Mouse (Mus musculus) adrenal gland, postnatal 10 days (tissue): Measurements from ENCODE around the gene Olfr1270. TPM values are rescaled to one million over a fixed set of nuclear protein-coding genes. Genes with fewer than 3 reads are reported as not detected.
"Not testable (repeated sequence)": the region's sequence is repeated elsewhere in the genome, so short reads cannot be mapped to it uniquely, and the experiment has no call there.

Experiments used
- DNase-seq: peaks from one replicate; pipeline ENCODE4 v3.0.0; 2021; ENCODE audit warnings: mixed read lengths
- long read RNA-seq, 2 experiments: library from polyadenylated mRNA; stranded (forward); transcript quantifications; one replicate each; pipeline ENCODE4 v2.0.0; 2021
- total RNA-seq, 2 experiments: library from RNA; stranded (reverse); gene quantifications; 2 replicates each; pipeline ENCODE4 v1.2.3; 2021

Olfr1270 gene
- not detected for total RNA-seq
- long read RNA-seq, experiment 1 = 0 reads
- long read RNA-seq, experiment 2 = 0 reads

GRCm38 (mm10) chr2:90152991-90153390, at the start of gene Olfr1270:
Gene Olfr1270, minus strand, starts transcription at chr2:90153091.
- no peak for DNase-seq

- DNase-seq = not testable (repeated sequence)
These were observed 46.7 kb upstream of the Olfr1270 start for GRCm38 (mm10) chr2:90199606-90200005.

GRCm38 (mm10) chr2:90195285-90195684, 42.4 kb upstream of the Olfr1270 start:
- not testable (repeated sequence) for DNase-seq

GRCm38 (mm10) chr2:90194750-90195149, 41.9 kb upstream of the Olfr1270 start:
- not testable (repeated sequence) for DNase-seq

- not testable (repeated sequence) for DNase-seq
These were observed 34.2 kb upstream of the Olfr1270 start for GRCm38 (mm10) chr2:90187082-90187481.

- not testable (repeated sequence) for DNase-seq
These were observed 33.2 kb upstream of the Olfr1270 start for GRCm38 (mm10) chr2:90186082-90186481.

GRCm38 (mm10) chr2:90153916-90154315, 1.0 kb upstream of the Olfr1270 start:
- DNase-seq = no peak

- DNase-seq = no peak
These were observed 10.7 kb downstream of the Olfr1270 start, which contains the start of gene Olfr32 for GRCm38 (mm10) chr2:90142196-90142595. Gene Olfr32, minus strand, starts transcription at chr2:90142296.

- DNase-seq = no peak
These were observed 31.6 kb downstream of the Olfr1270 start, which contains the start of gene Olfr1269 for GRCm38 (mm10) chr2:90121312-90121711. Gene Olfr1269, minus strand, starts transcription at chr2:90121412.

Other genes starting within 250 kb of the Olfr1270 start
- not detected for gene Olfr1258, start 225.8 kb downstream of the Olfr1270 start, total RNA-seq
- not detected for gene Olfr1259, start 204.4 kb downstream of the Olfr1270 start, total RNA-seq
- not detected for gene Olfr1260, start 178.8 kb downstream of the Olfr1270 start, total RNA-seq
- gene Olfr1261, start 161.9 kb downstream of the Olfr1270 start, total RNA-seq = not detected
- gene Olfr1262, start 152.9 kb downstream of the Olfr1270 start, total RNA-seq = not detected
- gene Olfr1263, start 141.0 kb downstream of the Olfr1270 start, total RNA-seq = not detected
- gene Olfr1264, start 127.5 kb downstream of the Olfr1270 start, total RNA-seq = not detected
- not detected for gene Olfr1265, start 117.8 kb downstream of the Olfr1270 start, total RNA-seq
- gene Olfr140, start 89.5 kb downstream of the Olfr1270 start, total RNA-seq = not detected
- gene Olfr1269, start 31.7 kb downstream of the Olfr1270 start, total RNA-seq = not detected
- gene Olfr32, start 10.8 kb downstream of the Olfr1270 start, total RNA-seq = not detected
- not detected for gene Olfr1506, start 71.4 kb upstream of the Olfr1270 start, total RNA-seq
- gene Olfr142, start 104.5 kb upstream of the Olfr1270 start, total RNA-seq = not detected
- gene Olfr1271, start 117.9 kb upstream of the Olfr1270 start, total RNA-seq = not detected
- gene Olfr1272, start 139.8 kb upstream of the Olfr1270 start, total RNA-seq = not detected
- gene Gm13769, start 169.1 kb upstream of the Olfr1270 start, total RNA-seq = under 1 TPM in 1 of 2 experiments, not detected in 1; 0.15 TPM
- gene Olfr1274-ps, start 245.6 kb upstream of the Olfr1270 start, total RNA-seq = not detected